Mouse (Mus musculus) forebrain, embryonic 13.5 days (tissue): ENCODE measurements at regions not wholly inside any gene's neighbourhood (a gene's known extent, or its start where the extent isn't known, plus 50 kb on each side); places are given as distances from the start of the nearest gene placed in this dataset.

ENCODE experiments used
- ATAC-seq: fragments of 200-750 bp; cut with Nextera tagmentation; 2 replicates; pipeline ENCODE4 v1.8.0; 2017
- H3K27ac ChIP-seq: fragments of 300-500 bp; sonication (generic); 2 replicates; pipeline ENCODE4 v1.5.1; 2015; ENCODE audit warnings: inconsistent platforms, mild to moderate bottlenecking, moderate library complexity
- H3K27me3 ChIP-seq: fragments of 300-500 bp; sonication (generic); 2 replicates; pipeline ENCODE4 v1.6.1; 2015; ENCODE audit warnings: mild to moderate bottlenecking, inconsistent platforms
- H3K36me3 ChIP-seq: fragments of 300-500 bp; sonication (generic); 2 replicates; pipeline ENCODE4 v1.6.1; 2015; ENCODE audit warnings: mild to moderate bottlenecking, inconsistent platforms; ENCODE audit not compliant: poor library complexity, severe bottlenecking
- H3K4me1 ChIP-seq: fragments of 300-500 bp; sonication (generic); 2 replicates; pipeline ENCODE4 v1.6.1; 2015; ENCODE audit warnings: inconsistent platforms
- H3K4me2 ChIP-seq: fragments of 300-500 bp; sonication (generic); 2 replicates; pipeline ENCODE4 v1.6.1; 2015; ENCODE audit warnings: inconsistent platforms, mild to moderate bottlenecking, moderate library complexity
- H3K4me3 ChIP-seq: fragments of 300-500 bp; sonication (generic); 2 replicates; pipeline ENCODE4 v1.5.1; 2015; ENCODE audit warnings: mild to moderate bottlenecking, inconsistent platforms
- H3K9ac ChIP-seq: fragments of 300-500 bp; sonication (generic); 2 replicates; pipeline ENCODE4 v1.6.1; 2015; ENCODE audit warnings: mild to moderate bottlenecking, inconsistent platforms
- H3K9me3 ChIP-seq: fragments of 300-500 bp; sonication (generic); replicated peaks from 2 replicates; pipeline ENCODE4 v1.6.1; 2016; ENCODE audit warnings: inconsistent platforms
- WGBS: fragments of 180-500 bp; shearing (Covaris S2); methylation state at CpG from one replicate; pipeline ENCODE4 v1.1.7; 2015; 5-methylcytosine and 5-hydroxymethylcytosine counted together

DNA sequence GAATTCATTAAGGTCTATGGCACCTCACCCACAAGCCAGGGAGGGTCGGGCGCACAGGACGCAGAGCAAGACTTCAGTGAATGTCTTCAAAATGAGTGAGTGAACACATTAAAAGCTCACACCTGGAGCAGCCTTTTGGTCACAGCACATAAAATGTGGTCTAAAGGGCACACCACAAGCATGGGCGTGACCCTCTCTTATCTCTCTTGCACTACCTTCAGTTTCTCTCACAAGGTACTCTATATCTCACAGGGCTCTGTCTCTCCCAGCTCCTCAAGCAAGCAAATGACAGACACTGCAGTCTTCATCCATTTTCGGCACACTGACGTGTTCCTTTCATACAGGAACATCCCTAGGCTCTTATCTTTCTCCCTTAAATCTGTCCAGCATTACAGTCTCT is 444.0 kb downstream of the Slc16a7 start:
- WGBS, result 90% methylated on average over 6 of the region's 6 CpGs
- H3K4me1 ChIP-seq, result no peaks in the 10 kb centered on the region
- H3K9me3 ChIP-seq, result no peaks in the 10 kb centered on the region
- H3K27ac ChIP-seq, result no peak overlapping the region
- ATAC-seq, result no peak
- H3K36me3 ChIP-seq, result no peaks in the 10 kb centered on the region
- no peak overlapping the region for H3K4me2 ChIP-seq
- H3K9ac ChIP-seq, result no peak overlapping the region
- no peak overlapping the region for H3K4me3 ChIP-seq
- H3K27me3 ChIP-seq, result no peaks in the 10 kb centered on the region

DNA sequence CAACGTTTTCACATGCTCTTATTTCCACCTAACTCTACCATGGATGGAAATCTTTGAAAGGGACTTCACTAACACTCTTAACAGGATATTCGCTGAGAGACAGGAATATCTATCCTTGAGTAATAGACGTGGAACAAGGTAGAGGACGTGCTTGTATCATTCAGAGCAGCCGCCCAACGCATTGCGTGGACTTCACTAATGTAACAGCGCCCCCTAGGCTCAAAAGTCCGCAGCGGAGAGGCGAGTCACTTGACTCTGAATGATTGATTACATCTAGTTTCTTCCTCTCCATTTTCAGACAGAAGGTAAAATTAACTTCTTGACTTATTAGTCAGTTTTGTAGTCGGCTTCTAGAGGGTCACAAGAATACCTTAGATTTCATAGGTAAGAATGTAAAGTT is 447.1 kb downstream of the Slc16a7 start:
- no peak for ATAC-seq
- no peak overlapping the region for H3K27ac ChIP-seq
- H3K9ac ChIP-seq, result no peak overlapping the region
- H3K9me3 ChIP-seq, result no peaks in the 10 kb centered on the region
- no peak overlapping the region for H3K4me2 ChIP-seq
- no peaks in the 10 kb centered on the region for H3K27me3 ChIP-seq
- 56% methylated on average over 12 of the region's 12 CpGs for WGBS
- no peaks in the 10 kb centered on the region for H3K4me1 ChIP-seq
- H3K36me3 ChIP-seq, result no peaks in the 10 kb centered on the region
- no peak overlapping the region for H3K4me3 ChIP-seq

DNA sequence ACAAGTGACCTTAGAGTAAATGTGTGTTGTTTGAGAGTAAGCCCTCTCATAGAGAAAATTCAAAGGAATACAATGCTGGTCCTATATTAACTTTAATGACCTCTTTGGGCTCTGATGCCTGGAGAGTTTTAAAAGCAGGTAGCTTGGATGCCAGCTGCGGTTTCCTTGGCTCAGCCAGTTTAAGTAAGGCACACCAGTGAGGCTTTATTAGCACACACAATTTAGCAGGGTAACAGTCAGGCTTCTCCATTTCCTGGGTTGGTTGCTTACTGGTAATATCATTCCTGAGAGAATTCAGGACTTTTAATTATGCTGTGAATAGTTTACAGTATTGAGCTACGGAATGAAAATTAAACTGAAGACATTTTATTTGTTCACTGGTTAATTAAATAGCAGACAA is 462.0 kb downstream of the Slc16a7 start:
- WGBS, result 51% methylated on average over 2 of the region's 2 CpGs
- Histone ChIP-seq H3K9ac (no peak overlapping the region), H3K4me1 (no peaks in the 10 kb centered on the region), H3K9me3 (no peaks in the 10 kb centered on the region), H3K27ac (no peak overlapping the region), H3K36me3 (no peaks in the 10 kb centered on the region), H3K4me3 (no peak overlapping the region), H3K27me3 (no peaks in the 10 kb centered on the region), H3K4me2 (no peak overlapping the region)
- no peak for ATAC-seq

DNA sequence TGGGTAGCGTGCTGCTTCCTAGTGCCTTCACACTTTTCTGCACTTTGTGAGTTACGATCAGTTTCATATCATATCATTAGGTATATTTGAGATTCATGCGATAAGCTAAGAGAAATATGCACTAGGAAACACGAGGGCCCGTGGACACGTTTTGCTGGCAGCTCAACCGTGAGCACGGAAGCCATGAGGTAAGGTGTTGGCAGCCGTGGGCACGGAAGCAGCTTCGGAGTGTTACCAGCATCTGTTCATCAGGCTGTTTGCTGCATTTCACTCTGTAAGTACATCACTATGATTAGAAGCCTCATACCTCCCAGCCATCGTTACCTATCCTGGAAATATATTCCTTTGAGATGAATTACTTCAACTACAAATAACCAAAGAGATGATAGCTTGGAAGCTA is 489.2 kb downstream of the Slc16a7 start:
- Histone ChIP-seq H3K36me3 (no peaks in the 10 kb centered on the region), H3K4me1 (no peaks in the 10 kb centered on the region), H3K4me3 (no peak overlapping the region), H3K9ac (no peak overlapping the region), H3K9me3 (no peaks in the 10 kb centered on the region), H3K27ac (no peak overlapping the region), H3K4me2 (no peak overlapping the region), H3K27me3 (no peaks in the 10 kb centered on the region)
- peak; percentile 38; the same call in 1 of the 2 replicates for ATAC-seq
- 89% methylated on average over 12 of the region's 12 CpGs for WGBS

DNA sequence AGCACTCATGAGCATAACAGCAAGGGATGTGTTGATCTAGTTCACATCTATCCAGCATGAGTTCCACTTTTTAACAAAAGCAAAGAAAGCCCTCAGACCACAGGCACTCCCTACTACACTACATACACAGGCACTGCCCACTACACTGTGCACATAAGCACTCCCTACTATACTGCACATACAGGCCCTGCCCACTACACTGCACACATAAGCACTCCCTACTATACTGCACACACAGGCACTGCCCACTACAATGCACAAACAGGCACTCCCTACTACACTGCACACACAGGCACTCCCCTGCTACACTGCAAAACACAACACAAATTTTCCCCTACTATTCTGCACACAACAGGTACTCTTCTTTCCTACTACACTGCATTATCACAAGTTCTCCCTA is 510.7 kb downstream of the Slc16a7 start:
- Histone ChIP-seq H3K27me3 (no peaks in the 10 kb centered on the region), H3K4me1 (no peaks in the 10 kb centered on the region), H3K9ac (no peak overlapping the region), H3K4me2 (no peak overlapping the region), H3K4me3 (no peak overlapping the region), H3K27ac (no peak overlapping the region), H3K9me3 (no peaks in the 10 kb centered on the region), H3K36me3 (no peaks in the 10 kb centered on the region)
- ATAC-seq, result no peak

DNA sequence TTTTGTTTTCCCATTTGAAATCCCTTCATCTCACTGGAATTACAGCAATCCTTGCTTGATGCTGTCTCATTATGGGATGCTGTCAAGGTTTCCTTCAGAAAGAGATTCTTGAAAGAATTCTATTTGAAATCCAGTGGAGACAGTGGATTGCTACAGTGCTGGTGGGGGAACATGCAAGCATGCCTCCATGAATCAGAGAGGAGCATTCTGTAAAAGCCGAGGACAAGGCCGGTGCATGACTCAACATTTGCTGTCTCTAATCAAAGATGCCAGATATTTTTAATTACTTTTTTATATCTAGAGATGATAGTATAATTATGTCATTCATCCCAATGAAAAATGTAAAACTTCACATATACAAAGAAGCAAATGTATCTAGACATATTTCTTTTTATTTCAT is 511.6 kb downstream of the Slc16a7 start:
- no peak for ATAC-seq
- H3K4me3 ChIP-seq, result no peak overlapping the region
- no peak overlapping the region for H3K9ac ChIP-seq
- H3K36me3 ChIP-seq, result no peaks in the 10 kb centered on the region
- no peak overlapping the region for H3K4me2 ChIP-seq
- 96% methylated on average over 2 of the region's 2 CpGs for WGBS
- H3K4me1 ChIP-seq, result no peaks in the 10 kb centered on the region
- H3K27me3 ChIP-seq, result no peaks in the 10 kb centered on the region
- H3K27ac ChIP-seq, result no peak overlapping the region
- no peaks in the 10 kb centered on the region for H3K9me3 ChIP-seq

DNA sequence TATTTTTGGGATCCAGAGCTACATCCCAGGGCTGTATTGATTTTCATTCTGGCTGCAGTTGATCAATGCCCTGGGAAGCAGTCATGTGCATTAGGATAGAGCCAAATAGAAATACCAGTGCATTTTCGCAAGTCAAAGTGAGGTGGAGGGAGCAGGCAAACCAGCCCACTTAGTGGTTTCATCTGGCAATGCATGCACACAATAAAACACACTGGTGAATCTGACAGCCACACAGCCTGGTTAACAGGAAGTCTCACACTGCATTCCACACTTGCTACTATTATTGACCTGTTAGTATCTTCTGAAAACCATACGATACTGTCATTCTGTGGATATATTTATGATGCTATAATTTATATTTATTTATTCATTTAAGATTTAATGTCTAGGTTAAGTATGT is 517.1 kb downstream of the Slc16a7 start:
- no peak for ATAC-seq
- Histone ChIP-seq H3K9ac (no peak overlapping the region), H3K4me2 (no peak overlapping the region), H3K36me3 (no peaks in the 10 kb centered on the region), H3K9me3 (no peaks in the 10 kb centered on the region), H3K27me3 (no peaks in the 10 kb centered on the region), H3K4me1 (no peaks in the 10 kb centered on the region), H3K27ac (no peak overlapping the region), H3K4me3 (no peak overlapping the region)
- 83% methylated on average over 2 of the region's 2 CpGs for WGBS

DNA sequence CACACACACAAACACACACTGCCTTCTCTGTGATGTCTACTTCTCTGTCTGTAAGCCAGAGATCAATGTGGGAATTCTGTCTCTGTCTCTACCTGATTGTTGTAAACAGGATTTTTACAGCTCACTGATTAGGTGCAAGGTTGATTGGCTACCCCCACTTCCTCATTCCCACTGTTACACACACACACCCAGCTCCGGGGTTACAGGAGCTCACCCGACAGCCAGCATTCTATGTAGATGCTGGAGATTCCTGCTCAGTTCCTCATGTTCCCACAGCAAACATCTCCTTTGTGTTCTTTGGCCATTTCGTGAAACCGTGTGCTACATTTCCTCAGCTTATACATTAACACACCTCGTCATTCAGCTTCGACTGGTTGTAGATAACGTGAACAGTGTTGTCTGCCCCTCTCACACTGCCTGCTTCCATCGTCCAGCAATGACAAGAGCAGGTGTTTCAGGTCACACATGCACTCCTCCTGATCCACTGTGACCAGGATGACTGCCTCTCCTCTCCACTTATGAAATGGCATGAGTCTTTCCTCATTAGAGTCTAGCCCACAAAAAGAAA is 546.6 kb downstream of the Slc16a7 start:
- no peak for ATAC-seq
- Histone ChIP-seq H3K9me3 (no peaks in the 10 kb centered on the region), H3K27me3 (no peaks in the 10 kb centered on the region), H3K4me3 (no peak overlapping the region), H3K4me1 (peaks cover 4% of the 10 kb centered on the region; the same call in 1 of the 2 replicates), H3K4me2 (no peak overlapping the region), H3K27ac (no peak overlapping the region), H3K36me3 (no peaks in the 10 kb centered on the region), H3K9ac (no peak overlapping the region)
- 81% methylated on average over 8 of the region's 8 CpGs for WGBS

DNA sequence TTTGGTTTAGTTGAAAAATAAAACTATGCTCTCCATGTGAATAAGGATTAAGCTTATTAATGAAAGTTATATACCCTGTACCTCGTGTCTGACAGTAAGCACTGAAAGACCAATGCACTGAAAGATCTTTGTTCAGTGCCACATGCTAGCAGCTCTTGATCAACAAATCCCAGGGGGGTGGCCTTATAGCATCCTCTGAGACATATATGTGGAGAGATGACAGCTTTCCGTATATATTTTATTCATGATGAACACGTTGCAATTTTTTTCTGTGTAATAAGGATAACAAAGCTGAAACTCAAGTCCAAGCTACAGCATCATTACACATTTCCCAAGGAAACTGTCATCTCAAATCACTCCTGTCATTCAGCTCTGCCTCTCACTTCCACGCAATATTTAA is 555.3 kb downstream of the Slc16a7 start:
- 70% methylated on average over 4 of the region's 4 CpGs for WGBS
- H3K36me3 ChIP-seq, result no peaks in the 10 kb centered on the region
- ATAC-seq, result no peak

DNA sequence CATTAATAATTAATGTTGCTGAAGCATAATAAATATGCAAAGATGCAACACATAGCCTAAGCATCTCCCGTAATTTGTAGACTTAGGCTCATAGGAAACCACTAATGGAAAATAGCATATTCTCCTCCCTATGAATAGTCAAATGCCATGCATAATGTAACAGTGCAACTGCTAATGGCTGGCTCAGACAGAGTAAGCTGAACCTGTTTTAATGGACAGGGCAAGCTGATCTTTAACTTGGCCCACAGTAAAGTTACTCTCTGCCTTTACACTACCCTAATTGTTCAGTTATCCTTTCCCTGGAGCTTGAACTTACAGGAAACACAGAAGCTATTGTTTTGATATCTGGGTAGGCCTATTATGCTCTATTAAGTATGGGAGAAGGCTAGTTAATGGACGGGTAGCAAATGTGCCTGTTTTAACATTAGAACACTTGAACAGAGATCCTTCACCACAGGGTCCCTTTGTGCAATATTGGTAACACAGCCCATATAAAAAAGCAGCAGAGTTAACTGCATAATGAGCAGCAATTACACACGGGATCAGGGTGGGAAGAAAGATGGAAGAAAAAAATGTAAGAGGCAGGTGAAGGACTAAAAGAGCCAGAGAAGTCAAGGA is 585.2 kb downstream of the Slc16a7 start:
- no peak overlapping the region for H3K4me3 ChIP-seq
- WGBS, result 22% methylated on average over 3 of the region's 3 CpGs
- H3K27me3 ChIP-seq, result no peaks in the 10 kb centered on the region
- H3K4me1 ChIP-seq, result no peaks in the 10 kb centered on the region
- ATAC-seq, result peak; percentile 76; the same call in 1 of the 2 replicates
- no peak overlapping the region for H3K4me2 ChIP-seq
- no peak overlapping the region for H3K27ac ChIP-seq
- H3K9me3 ChIP-seq, result no peaks in the 10 kb centered on the region
- no peaks in the 10 kb centered on the region for H3K36me3 ChIP-seq
- no peak overlapping the region for H3K9ac ChIP-seq

More for the DNA sequence above, 555.3 kb downstream of the Slc16a7 start:
- no peak overlapping the region for H3K9ac ChIP-seq
- no peaks in the 10 kb centered on the region for H3K27me3 ChIP-seq
- no peaks in the 10 kb centered on the region for H3K4me1 ChIP-seq
- no peak overlapping the region for H3K27ac ChIP-seq
- no peak overlapping the region for H3K4me2 ChIP-seq
- no peaks in the 10 kb centered on the region for H3K9me3 ChIP-seq
- H3K4me3 ChIP-seq, result no peak overlapping the region
